Mouse (Mus musculus): ENCODE results near the gene Bag5. TPM values are rescaled to one million over a fixed set of nuclear protein-coding genes. Genes with fewer than 3 reads are reported as not detected.

Bag5 gene
- polyA plus RNA-seq, 1 experiment from 2014 or later = 14.1 TPM

DNA sequence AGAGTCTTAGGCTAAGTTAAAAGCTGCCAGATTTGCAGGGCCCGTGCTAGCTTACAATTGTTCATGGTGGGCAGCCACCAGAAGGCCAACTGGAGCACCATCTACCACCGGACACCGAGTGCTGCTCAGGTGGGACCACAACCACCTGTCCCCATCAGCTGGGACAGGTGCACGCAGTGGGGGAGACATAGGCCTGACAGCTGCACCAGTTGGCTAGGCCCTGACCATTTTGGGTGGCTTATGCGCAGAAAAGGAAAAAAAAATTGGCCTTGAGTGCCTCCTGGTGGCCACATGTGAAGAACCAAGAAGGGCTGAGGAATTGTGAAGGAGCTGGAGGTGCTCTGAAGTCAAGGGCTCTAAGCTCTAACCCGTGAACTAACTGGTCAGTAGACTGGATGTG is 16.8 kb downstream of the Bag5 start:
- Histone ChIP-seq H3K9ac (ENCODE audit: low read depth, low read length) (no peak overlapping the region), H3K27ac (ENCODE audit: low read length) (no peak overlapping the region), H3K4me1 (ENCODE audit: control insufficient read depth, low read depth, low read length) (peaks cover 14% of the 10 kb centered on the region), H3K4me2 (ENCODE audit: low read depth, low read length) (no peak overlapping the region), H3K27me3 (ENCODE audit: control insufficient read depth, insufficient read depth, low read depth, low read length) (no peaks in the 10 kb centered on the region), H3K4me3 (ENCODE audit: low read depth, low read length) (no peak overlapping the region), H3K36me3 (ENCODE audit: control insufficient read depth, insufficient read depth) (no peaks in the 10 kb centered on the region), H3K9me3 (replicated peaks; ENCODE audit: control insufficient read depth, low read length) (no peaks in the 10 kb centered on the region)
- no peak for ATAC-seq (ENCODE audit: low read depth)
- WGBS (ENCODE audit: insufficient replicate concordance) = 28% methylated on average over 6 of the region's 6 CpGs

DNA sequence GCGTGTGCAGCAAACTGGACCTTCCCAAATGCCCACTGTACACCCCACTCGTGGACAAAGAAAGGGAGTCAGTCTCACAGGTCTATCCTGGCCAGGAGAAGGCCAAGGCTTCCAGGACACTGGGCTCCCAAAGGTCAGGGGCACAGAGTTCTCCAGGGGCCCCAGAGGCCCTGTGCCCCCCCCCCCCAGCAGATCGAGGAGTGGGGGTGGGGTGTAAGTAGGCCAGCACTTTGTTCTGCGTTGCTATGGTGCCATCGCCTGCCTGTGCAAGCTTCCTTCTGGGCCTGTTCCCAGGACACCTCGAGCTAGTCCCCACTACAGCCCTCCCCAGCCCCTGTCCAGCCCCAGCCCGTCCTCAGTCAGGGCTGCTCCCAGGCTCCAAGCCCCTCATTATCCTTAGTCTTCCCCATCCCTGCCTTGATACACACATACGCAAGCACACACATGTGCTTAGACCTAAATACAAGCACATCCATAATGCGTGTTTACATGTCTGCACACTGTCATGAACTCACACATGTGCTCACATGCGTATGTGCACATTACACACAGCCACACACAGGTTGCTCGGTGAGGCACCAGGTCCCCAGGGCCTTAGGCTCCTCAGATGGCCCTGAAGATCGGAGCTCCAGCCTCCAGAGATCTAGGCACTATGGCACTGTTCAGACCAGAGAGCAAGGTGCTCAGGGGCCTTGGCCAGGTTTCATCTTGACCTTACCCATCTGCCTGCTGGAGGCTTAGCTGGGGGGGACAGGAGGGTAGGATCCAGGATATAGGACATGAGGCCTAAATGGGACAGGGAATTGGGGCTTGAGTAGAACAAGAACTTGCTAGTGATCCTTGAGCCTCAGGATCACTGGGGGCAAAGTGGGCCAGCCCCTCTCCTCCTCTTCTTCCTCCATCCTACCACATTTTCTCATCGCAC is 17.9 kb downstream of the Bag5 start:
- H3K27me3 ChIP-seq (ENCODE audit: control insufficient read depth, insufficient read depth, low read depth, low read length) = no peaks in the 10 kb centered on the region
- no peak overlapping the region for H3K4me3 ChIP-seq (ENCODE audit: low read depth, low read length)
- no peak for ATAC-seq (ENCODE audit: low read depth)
- no peaks in the 10 kb centered on the region for H3K36me3 ChIP-seq (ENCODE audit: control insufficient read depth, insufficient read depth)
- H3K4me1 ChIP-seq (ENCODE audit: control insufficient read depth, low read depth, low read length) = peaks cover 14% of the 10 kb centered on the region
- no peak overlapping the region for H3K4me2 ChIP-seq (ENCODE audit: low read depth, low read length)
- 58% methylated on average over 13 of the region's 13 CpGs for WGBS (ENCODE audit: insufficient replicate concordance)
- no peak overlapping the region for H3K27ac ChIP-seq (ENCODE audit: low read length)
- H3K9me3 ChIP-seq (replicated peaks; ENCODE audit: control insufficient read depth, low read length) = no peaks in the 10 kb centered on the region
- no peak overlapping the region for H3K9ac ChIP-seq (ENCODE audit: low read depth, low read length)

DNA sequence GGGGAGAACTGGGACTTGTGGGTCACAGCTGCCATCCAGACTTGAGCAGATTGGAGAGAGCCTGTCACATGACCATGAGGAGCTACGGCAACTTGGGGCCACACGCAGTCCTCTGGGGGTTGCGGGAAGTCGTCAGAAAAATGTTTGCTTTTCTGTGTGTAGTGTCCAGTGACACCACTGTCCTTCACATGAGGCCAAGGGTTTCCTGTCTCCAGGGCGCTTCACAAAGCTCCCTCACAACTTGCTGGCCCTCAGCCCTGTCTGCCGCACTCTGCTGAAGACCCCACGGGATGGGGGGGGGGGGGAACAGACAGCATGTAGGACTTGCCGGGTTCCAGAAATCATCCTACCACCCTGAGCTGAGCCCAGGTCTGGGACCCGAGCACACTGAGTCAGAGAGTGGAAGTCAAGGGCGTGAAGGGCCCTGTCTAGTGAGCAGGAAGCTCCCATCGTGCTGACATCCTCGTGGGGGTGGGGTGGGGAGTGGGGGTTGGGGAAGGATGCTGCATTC is 18.7 kb downstream of the Bag5 start:
- peak; percentile 26 for ATAC-seq (ENCODE audit: low read depth)
- Histone ChIP-seq H3K4me1 (ENCODE audit: control insufficient read depth, low read depth, low read length) (peaks cover 14% of the 10 kb centered on the region), H3K9me3 (replicated peaks; ENCODE audit: control insufficient read depth, low read length) (no peaks in the 10 kb centered on the region), H3K4me2 (ENCODE audit: low read depth, low read length) (no peak overlapping the region), H3K27ac (ENCODE audit: low read length) (peak overlapping the region; percentile 15; the same call in 1 of the 2 replicates), H3K27me3 (ENCODE audit: control insufficient read depth, insufficient read depth, low read depth, low read length) (no peaks in the 10 kb centered on the region), H3K9ac (ENCODE audit: low read depth, low read length) (no peak overlapping the region), H3K36me3 (ENCODE audit: control insufficient read depth, insufficient read depth) (no peaks in the 10 kb centered on the region), H3K4me3 (ENCODE audit: low read depth, low read length) (no peak overlapping the region)
- 14% methylated on average over 12 of the region's 12 CpGs for WGBS (ENCODE audit: insufficient replicate concordance)

DNA sequence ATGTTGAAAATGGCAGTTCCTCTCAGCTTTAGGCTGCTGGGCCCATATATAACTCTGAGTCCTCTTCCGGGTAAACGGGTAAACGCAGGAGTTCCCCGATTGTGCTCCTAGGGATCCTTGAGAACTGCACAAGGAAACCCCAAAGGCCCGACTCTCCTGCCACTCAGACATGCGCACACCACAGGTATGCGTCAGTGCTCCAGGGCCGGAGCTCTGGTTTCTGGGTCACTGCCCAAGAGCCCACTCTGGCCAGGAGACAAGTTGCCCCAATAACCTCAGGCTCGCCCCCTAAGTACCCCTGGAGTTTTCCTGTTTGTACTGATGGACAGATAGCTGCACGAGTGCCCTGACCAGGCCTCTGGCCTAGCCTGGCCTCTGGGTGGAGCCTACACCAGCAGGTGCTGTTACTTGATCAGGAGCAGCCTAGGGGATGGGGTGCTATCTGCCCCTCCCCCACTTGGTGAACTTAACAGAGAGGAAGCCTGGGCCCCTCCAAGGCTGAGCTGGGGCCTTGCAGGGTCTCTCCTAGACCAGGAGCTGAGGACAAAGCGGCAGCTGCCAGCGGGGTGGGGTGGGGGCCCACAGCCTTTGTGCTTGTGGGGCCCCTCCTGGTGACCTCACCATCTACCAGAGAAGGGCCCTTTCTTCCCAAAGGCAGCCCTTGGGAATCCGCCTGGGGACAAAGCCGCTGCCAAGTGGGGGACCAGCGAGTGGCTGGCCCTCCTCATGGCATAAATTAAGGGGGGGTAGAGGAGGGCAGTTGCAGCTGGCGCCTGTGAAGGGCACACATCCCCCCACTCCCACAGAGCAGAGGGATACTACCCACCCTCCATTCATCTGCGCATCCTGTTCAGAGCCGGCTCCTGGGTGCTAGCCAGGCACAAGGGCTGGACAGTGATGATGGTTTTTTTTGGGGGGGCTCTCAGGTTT is 19.5 kb downstream of the Bag5 start:
- H3K4me2 ChIP-seq (ENCODE audit: low read depth, low read length) = no peak overlapping the region
- 43% methylated on average over 18 of the region's 18 CpGs for WGBS (ENCODE audit: insufficient replicate concordance)
- H3K27me3 ChIP-seq (ENCODE audit: control insufficient read depth, insufficient read depth, low read depth, low read length) = no peaks in the 10 kb centered on the region
- H3K36me3 ChIP-seq (ENCODE audit: control insufficient read depth, insufficient read depth) = no peaks in the 10 kb centered on the region
- peaks cover 14% of the 10 kb centered on the region for H3K4me1 ChIP-seq (ENCODE audit: control insufficient read depth, low read depth, low read length)
- H3K9ac ChIP-seq (ENCODE audit: low read depth, low read length) = no peak overlapping the region
- H3K4me3 ChIP-seq (ENCODE audit: low read depth, low read length) = no peak overlapping the region
- peak; percentile 2; the same call in 1 of the 2 replicates for ATAC-seq (ENCODE audit: low read depth)
- H3K27ac ChIP-seq (ENCODE audit: low read length) = 0 out of 2 replicates have a peak overlapping the region, but pooled peaks have one; percentile 15
- H3K9me3 ChIP-seq (replicated peaks; ENCODE audit: control insufficient read depth, low read length) = no peaks in the 10 kb centered on the region

DNA sequence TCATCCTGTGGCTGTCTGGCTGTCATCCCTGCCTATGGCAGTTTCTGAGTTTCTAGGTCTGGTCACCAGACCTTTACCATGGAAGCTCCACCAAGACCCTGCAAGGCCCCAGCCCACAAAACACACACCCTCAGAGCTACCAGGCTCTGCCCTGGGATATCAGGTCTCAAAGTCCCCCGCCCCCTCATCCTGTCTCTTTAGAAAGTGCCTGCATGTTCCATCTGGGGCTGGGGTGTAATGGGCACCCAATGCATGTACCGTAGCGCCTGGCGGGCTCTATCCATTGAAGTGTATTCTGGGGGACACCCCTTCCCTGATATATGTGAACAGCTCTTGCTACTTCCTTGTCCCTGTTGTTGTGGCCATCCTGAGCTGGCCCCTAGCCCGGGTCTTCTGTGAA is 20.2 kb downstream of the Bag5 start:
- no peaks in the 10 kb centered on the region for H3K36me3 ChIP-seq (ENCODE audit: control insufficient read depth, insufficient read depth)
- H3K27me3 ChIP-seq (ENCODE audit: control insufficient read depth, insufficient read depth, low read depth, low read length) = no peaks in the 10 kb centered on the region
- no peak overlapping the region for H3K4me2 ChIP-seq (ENCODE audit: low read depth, low read length)
- H3K9ac ChIP-seq (ENCODE audit: low read depth, low read length) = no peak overlapping the region
- 58% methylated on average over 5 of the region's 5 CpGs for WGBS (ENCODE audit: insufficient replicate concordance)
- no peak for ATAC-seq (ENCODE audit: low read depth)
- no peak overlapping the region for H3K27ac ChIP-seq (ENCODE audit: low read length)
- H3K4me3 ChIP-seq (ENCODE audit: low read depth, low read length) = no peak overlapping the region
- H3K4me1 ChIP-seq (ENCODE audit: control insufficient read depth, low read depth, low read length) = peaks cover 14% of the 10 kb centered on the region
- H3K9me3 ChIP-seq (replicated peaks; ENCODE audit: control insufficient read depth, low read length) = no peaks in the 10 kb centered on the region

DNA sequence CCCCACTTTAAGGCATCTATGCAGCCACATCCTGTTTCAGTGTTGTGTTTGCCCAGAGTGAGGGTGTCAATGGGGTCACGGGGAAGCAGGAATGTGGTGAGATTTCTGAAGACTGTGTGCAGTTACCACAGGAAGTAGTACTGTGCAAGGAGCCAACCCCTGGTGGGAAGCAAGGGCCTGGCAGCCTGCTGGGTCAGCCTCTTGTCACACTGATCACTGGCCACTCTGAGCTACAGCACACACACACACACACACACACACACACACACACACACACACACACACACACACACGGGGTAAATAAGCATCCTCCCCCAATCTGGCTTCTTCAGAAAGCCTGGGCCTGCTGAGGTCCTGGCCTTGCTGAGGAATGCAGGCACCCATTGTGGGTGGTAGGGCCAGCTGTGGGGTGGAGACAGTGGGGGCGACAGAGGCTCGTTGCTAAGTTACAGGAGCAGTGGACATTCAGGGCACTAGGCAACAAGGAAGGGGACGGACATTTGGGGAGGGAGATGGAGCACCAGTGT is 21.6 kb downstream of the Bag5 start:
- H3K27me3 ChIP-seq (ENCODE audit: control insufficient read depth, insufficient read depth, low read depth, low read length) = no peaks in the 10 kb centered on the region
- H3K9ac ChIP-seq (ENCODE audit: low read depth, low read length) = no peak overlapping the region
- no peak overlapping the region for H3K4me2 ChIP-seq (ENCODE audit: low read depth, low read length)
- H3K9me3 ChIP-seq (replicated peaks; ENCODE audit: control insufficient read depth, low read length) = no peaks in the 10 kb centered on the region
- no peaks in the 10 kb centered on the region for H3K36me3 ChIP-seq (ENCODE audit: control insufficient read depth, insufficient read depth)
- no peak overlapping the region for H3K4me3 ChIP-seq (ENCODE audit: low read depth, low read length)
- ATAC-seq (ENCODE audit: low read depth) = peak; percentile 26; the same call in 1 of the 2 replicates
- no peak overlapping the region for H3K27ac ChIP-seq (ENCODE audit: low read length)
- H3K4me1 ChIP-seq (ENCODE audit: control insufficient read depth, low read depth, low read length) = peaks cover 14% of the 10 kb centered on the region
- WGBS (ENCODE audit: insufficient replicate concordance) = 24% methylated on average over 5 of the region's 5 CpGs

DNA sequence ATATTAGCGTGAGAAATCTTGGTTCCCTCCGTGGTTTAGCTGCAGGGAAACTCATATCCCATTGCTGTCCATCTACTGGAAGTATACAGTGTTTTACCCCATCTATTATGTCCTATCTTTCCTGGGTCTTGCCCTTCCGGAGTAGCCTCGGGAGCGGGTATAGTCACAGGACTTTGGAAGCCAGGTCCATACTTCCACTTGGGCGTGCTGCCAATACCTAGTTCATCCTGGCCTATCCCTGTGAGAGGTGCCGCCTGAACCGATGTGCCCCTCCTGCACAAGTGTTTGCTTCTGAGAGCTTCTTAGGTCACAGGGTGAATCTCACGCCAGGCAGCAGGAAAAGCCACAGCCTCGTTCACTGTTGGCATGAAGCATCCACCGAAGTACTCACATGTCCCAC is 23.6 kb downstream of the Bag5 start:
- Histone ChIP-seq H3K9ac (ENCODE audit: low read depth, low read length) (no peak overlapping the region), H3K27me3 (ENCODE audit: control insufficient read depth, insufficient read depth, low read depth, low read length) (no peaks in the 10 kb centered on the region), H3K4me3 (ENCODE audit: low read depth, low read length) (no peak overlapping the region), H3K27ac (ENCODE audit: low read length) (no peak overlapping the region), H3K4me2 (ENCODE audit: low read depth, low read length) (no peak overlapping the region), H3K4me1 (ENCODE audit: control insufficient read depth, low read depth, low read length) (peaks cover 11% of the 10 kb centered on the region), H3K36me3 (ENCODE audit: control insufficient read depth, insufficient read depth) (no peaks in the 10 kb centered on the region), H3K9me3 (replicated peaks; ENCODE audit: control insufficient read depth, low read length) (no peaks in the 10 kb centered on the region)
- ATAC-seq (ENCODE audit: low read depth) = no peak
- WGBS (ENCODE audit: insufficient replicate concordance) = 66% methylated on average over 11 of the region's 11 CpGs

DNA sequence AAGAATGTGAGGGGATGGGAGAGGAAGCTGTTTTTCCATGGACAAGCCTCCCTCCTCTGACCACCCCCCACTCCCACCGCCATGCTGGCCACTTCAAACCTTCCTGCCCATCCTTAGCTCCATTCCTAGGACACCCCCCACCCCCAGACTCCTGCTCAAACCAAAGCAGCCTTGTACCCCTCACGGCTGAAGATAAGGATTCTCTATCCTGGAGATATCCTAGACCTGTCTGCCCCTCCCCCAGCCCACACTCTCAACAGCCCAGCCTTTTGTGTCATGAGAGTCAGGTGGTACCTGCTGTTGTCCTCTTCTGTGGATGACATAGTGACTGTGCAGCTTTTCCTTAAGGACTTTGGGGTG is 25.0 kb downstream of the Bag5 start:
- H3K27me3 ChIP-seq (ENCODE audit: control insufficient read depth, insufficient read depth, low read depth, low read length) = no peaks in the 10 kb centered on the region
- H3K4me1 ChIP-seq (ENCODE audit: control insufficient read depth, low read depth, low read length) = 0 out of 2 replicates have a peak, but pooled peaks cover 3% of the 10 kb centered on the region

More for the DNA sequence above, 25.0 kb downstream of the Bag5 start:
- H3K4me2 ChIP-seq (ENCODE audit: low read depth, low read length) = no peak overlapping the region
- H3K9ac ChIP-seq (ENCODE audit: low read depth, low read length) = no peak overlapping the region
- WGBS (ENCODE audit: insufficient replicate concordance) = 27% methylated on average over 2 of the region's 2 CpGs
- H3K9me3 ChIP-seq (replicated peaks; ENCODE audit: control insufficient read depth, low read length) = no peaks in the 10 kb centered on the region
- no peak overlapping the region for H3K27ac ChIP-seq (ENCODE audit: low read length)
- H3K36me3 ChIP-seq (ENCODE audit: control insufficient read depth, insufficient read depth) = no peaks in the 10 kb centered on the region
- no peak for ATAC-seq (ENCODE audit: low read depth)
- H3K4me3 ChIP-seq (ENCODE audit: low read depth, low read length) = no peak overlapping the region

All from liver, embryonic 16.5 days (tissue).